Mouse (Mus musculus) bone marrow, adult 2 months (tissue): ENCODE measurements around the gene Fam163a. TPM values are rescaled to one million over a fixed set of nuclear protein-coding genes. Genes with fewer than 3 reads are reported as not detected.
A peak's percentile ranks its signal among the peaks of the same experiment; 100 is the strongest.
"Not testable (repeated sequence)": the region's sequence is repeated elsewhere in the genome, so short reads cannot be mapped to it uniquely, and the experiment has no call there.

Experiments used
- H3K27ac ChIP-seq: fragments of 200-500 bp; 2 replicates; pipeline ENCODE4 v1.5.1; 2012; ENCODE audit warnings: low read depth, mild to moderate bottlenecking, control low read depth, inconsistent platforms, low read length; ENCODE audit not compliant: control insufficient read depth, poor library complexity, insufficient read depth
- H3K4me1 ChIP-seq: fragments of 200-500 bp; 2 replicates; pipeline ENCODE4 v1.6.1; 2011; ENCODE audit warnings: low read length; ENCODE audit not compliant: control insufficient read depth, insufficient read depth
- H3K4me3 ChIP-seq: fragments of 200-500 bp; replicated peaks from 2 replicates; pipeline ENCODE3; 2011; ENCODE audit warnings: mild to moderate bottlenecking, low read depth, low read length, control low read depth; ENCODE audit not compliant: control insufficient read depth
- CTCF ChIP-seq: fragments of 200-500 bp; IDR thresholded peaks from 2 replicates; pipeline ENCODE4 v1.5.1; 2011; ENCODE audit warnings: low read length, control low read depth; ENCODE audit not compliant: control insufficient read depth, insufficient read depth
- POLR2A ChIP-seq: fragments of 200-500 bp; IDR thresholded peaks from 2 replicates; pipeline ENCODE4 v1.6.1; 2011; ENCODE audit warnings: low read depth, mild to moderate bottlenecking, control low read depth, low read length, borderline replicate concordance; ENCODE audit not compliant: control insufficient read depth
- WGBS: fragments of 180-500 bp; shearing (Covaris S2); methylation state at CpG from one replicate; pipeline ENCODE4 v1.1.7; 2018; 5-methylcytosine and 5-hydroxymethylcytosine counted together
- polyA plus RNA-seq: library from polyadenylated mRNA; stranded (reverse); fragments of >200 nt; gene quantifications from 2 replicates; pipeline ENCODE4 v1.2.4, GENCODE M21; 2011; ENCODE audit warnings: low replicate concordance; ENCODE audit not compliant: missing spikeins, insufficient read depth, insufficient read length

Gene Fam163a
- polyA plus RNA-seq, 1 experiment: not detected

DNA sequence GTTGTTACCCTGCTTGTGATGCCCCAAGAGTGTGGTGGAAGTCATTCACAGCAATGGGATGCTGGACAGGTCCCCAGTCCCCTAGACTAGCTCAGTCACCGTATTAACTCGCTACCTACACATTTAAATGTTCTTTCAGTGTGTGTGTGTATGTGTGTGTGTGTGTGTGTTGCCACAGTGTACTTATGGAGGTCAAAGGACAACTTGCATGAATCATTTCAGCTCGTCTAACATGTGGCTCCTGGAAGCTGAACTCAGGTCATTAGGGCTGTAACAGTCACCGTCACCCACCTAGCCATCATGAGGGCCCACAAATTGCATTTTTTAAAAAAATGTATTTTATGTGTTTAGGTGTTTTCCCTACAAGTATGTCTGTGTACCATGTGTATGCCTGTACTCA is 142.6 kb downstream of the Fam163a start:
- WGBS: 90% methylated on average over 4 of the region's 4 CpGs

DNA sequence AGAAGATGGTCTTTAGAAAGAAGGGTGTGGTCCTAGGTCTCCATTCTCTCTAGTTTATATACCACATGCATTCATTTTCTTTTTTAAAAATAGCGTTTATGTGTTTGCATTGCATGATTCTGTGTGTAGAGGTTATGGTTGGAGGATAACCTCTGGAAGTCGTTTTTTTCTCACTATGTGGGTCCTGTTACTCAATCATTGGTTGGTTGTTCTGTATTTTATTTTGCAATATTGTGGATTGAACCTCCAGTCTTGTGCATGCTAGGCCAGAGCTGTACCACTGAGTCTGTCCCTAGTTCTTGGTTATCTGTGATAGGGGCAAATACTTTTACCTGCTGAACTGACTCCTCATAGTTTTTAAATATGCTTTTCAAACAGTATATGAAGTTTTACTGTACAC is 146.6 kb downstream of the Fam163a start:
- H3K27ac ChIP-seq: no peak overlapping the region
- 32% methylated on average over 2 of the region's 2 CpGs for WGBS
- H3K4me3 ChIP-seq: no peak overlapping the region
- H3K4me1 ChIP-seq: no peaks in the 10 kb centered on the region; the same call in 1 of the 2 replicates
- TF ChIP-seq POLR2A: no peak
- no peak for TF ChIP-seq CTCF

More for the DNA sequence above, 142.6 kb downstream of the Fam163a start:
- TF ChIP-seq CTCF: no peak
- no peak for TF ChIP-seq POLR2A
- Histone ChIP-seq H3K27ac (no peak overlapping the region), H3K4me3 (no peak overlapping the region), H3K4me1 (no peaks in the 10 kb centered on the region; the same call in 1 of the 2 replicates)

DNA sequence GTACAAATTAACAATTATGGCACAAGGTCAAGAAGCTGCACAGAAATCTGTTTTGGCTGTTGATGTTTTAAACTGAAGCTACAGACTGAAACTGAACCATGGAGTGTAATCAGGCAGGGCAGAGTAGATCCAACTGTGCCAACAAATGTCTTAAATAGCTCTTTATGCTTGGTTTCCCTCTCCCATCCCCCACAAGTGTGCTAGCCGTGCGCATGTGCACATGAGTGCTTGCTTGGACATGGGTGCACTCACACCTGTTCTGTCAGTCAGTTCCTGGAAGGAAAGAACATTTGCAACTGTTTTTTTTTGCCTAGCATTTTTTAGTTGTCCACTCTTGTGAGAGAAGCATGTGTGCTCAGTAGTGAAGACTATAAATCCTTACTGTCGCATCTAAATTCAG is 158.1 kb downstream of the Fam163a start:
- no peak overlapping the region for H3K27ac ChIP-seq
- no peak for TF ChIP-seq CTCF
- TF ChIP-seq POLR2A: no peak
- 79% methylated on average over 3 of the region's 3 CpGs for WGBS
- no peak overlapping the region for H3K4me3 ChIP-seq
- H3K4me1 ChIP-seq: no peaks in the 10 kb centered on the region; the same call in 1 of the 2 replicates

DNA sequence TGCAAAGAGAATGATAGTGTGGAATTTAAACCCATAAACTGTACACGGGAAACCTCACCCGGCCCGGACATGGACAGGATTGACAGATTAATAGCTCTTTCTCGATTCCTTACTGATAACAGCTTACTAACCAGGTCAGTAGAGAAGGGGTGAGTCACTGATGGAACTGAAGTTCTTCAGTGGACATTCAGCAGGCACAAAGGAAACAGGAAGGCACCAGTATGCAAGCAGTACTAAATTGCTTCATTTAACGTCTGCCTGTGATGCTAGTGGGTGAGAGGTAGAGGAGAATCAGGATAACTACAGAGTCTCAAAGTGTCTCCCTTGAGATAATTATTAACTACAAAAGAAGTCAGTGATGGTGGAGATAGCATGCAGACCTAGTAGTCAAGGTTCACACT is 160.6 kb downstream of the Fam163a start:
- Histone ChIP-seq H3K27ac (no peak overlapping the region), H3K4me3 (no peak overlapping the region), H3K4me1 (no peaks in the 10 kb centered on the region; the same call in 1 of the 2 replicates)
- TF ChIP-seq CTCF (no peak), POLR2A (no peak)
- WGBS: 46% methylated on average over 5 of the region's 5 CpGs

DNA sequence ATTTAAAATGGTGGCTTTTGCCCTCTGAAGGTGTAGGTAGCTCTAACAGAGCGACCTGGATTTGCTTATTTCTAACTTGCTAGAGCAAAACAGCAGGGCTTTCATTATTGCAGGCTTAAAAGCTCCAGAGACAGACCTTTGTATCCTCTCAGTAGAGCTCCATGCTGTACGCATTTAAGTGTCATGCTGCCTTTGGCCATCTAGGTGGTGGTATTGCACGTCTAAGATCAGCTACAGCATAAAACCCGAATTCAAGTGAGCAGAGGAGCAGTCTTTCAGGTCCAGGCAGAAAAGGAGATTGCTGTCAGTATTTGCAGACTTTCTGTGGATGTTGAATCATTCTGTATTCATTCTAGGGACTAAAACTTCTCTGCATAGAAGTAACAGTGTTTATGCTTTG is 161.8 kb downstream of the Fam163a start:
- no peak overlapping the region for H3K27ac ChIP-seq
- H3K4me3 ChIP-seq: no peak overlapping the region
- TF ChIP-seq CTCF: peak; percentile 41
- TF ChIP-seq POLR2A: no peak
- 14% methylated on average over 4 of the region's 4 CpGs for WGBS
- no peaks in the 10 kb centered on the region; the same call in 1 of the 2 replicates for H3K4me1 ChIP-seq

DNA sequence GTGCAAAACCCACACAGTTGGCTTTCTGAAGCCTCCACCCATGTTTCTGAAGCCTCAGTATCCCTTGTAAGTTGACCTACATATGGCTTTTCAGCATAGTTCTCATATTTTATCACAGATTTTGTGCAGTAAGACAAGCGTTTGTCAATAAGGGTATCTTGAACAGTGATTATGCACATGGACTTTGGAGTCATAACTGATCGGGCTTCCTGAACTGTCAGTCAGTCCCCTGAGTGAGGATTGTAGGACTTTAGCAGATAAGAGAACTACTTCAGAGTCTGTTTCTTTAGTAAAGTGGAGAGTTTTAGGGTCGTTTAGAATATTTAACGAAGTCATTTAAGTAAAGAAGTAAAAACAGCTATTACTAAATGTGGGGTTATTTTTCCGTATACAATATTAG is 162.3 kb downstream of the Fam163a start:
- Histone ChIP-seq H3K4me1 (no peaks in the 10 kb centered on the region; the same call in 1 of the 2 replicates), H3K4me3 (no peak overlapping the region), H3K27ac (no peak overlapping the region)
- WGBS: 68% methylated on average over 5 of the region's 5 CpGs
- TF ChIP-seq CTCF (no peak), POLR2A (no peak)

DNA sequence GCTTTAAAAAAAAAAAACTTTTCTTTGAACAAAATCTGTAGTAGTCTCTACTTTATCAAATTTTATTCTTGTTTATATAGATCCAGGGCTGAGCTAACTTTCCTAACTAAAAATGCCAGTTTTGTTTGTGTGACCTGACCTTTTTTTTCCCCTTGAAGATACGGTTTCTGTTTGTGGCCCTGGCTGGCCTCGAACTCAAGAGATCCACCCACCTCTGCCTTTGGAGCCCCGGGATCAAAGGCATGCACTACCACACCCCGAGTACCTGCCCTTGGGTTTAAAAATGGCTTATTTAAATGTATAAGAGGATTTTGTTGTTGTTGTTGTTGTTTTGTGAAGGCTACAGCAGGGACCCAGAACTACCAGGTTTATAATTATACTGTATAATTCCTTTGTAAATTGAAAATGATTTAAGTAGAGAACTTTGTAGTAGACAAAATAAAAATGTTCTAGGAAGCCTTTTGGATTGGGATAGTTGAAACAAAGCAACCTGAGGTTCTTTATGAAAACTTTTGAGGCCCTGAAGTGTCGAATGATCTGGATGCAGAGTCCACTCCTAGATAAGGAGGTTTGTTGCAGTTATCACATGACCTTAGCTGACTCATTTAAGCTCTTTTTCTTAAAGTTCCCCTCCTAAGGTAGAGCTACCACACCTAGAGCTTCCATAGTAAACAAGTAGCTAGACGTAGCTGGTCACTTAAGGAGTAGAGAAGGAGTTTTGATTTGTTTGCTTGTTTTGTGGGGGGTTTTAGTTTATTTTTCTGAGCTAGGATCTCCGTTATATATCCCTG is 163.2 kb downstream of the Fam163a start:
- WGBS: 29% methylated on average over 7 of the region's 7 CpGs
- H3K27ac ChIP-seq: no peak overlapping the region
- no peak for TF ChIP-seq CTCF
- no peak for TF ChIP-seq POLR2A
- H3K4me3 ChIP-seq: peak overlapping the region; percentile 12
- no peaks in the 10 kb centered on the region; the same call in 1 of the 2 replicates for H3K4me1 ChIP-seq

DNA sequence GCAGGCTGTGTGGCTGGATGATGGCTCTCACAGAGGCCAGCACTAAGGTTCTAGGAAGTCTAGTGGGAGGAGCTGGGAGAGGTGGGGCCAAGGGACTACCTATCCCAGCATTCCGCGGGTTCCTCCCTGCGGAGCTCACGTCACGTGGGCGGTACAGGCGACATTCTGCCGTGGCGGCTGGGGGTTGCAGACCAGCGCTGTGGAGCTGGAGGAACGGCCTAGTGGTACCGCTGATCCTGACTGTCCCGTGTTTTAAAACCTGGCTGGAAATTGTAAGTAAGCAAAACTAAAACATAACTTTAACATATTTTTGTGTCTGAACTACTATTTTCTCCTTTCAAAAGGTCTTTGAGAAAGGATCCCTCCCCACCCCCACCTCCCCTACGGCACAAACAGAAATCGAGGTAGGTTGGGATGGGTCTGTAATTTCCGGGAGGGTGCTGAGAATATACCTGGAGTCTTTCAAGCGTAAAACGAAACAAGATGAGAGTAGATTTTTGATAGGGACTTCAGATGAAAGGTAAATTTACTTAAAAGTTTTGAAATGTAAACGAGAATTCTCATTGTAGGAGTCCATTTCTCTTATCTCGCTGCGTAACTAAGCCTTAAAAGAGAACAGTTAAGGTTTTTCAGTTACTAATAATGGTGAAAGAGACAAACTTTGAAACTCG is 164.0 kb downstream of the Fam163a start:
- H3K4me1 ChIP-seq: no peaks in the 10 kb centered on the region; the same call in 1 of the 2 replicates

DNA sequence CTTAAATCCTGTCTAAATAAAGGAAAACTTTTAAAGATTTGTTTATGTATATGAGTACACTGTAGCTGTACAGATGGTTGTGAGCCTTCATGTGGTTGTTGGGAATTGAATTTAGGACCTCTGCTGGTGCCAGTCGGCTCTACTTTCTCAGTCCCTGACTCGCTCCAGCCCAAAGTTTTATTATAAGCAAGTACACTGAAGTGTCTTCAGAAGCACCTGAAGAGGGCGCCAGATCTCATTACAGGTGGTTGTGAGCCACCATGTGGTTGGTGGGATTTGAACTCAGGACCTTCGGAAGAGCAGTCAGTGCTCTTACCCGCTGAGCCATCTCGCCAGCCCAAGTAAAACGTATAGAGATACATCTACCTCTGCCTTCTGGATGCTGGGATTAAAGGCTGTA is 164.8 kb downstream of the Fam163a start:
- not testable (repeated sequence) for H3K4me1 ChIP-seq, H3K4me3 ChIP-seq, H3K27ac ChIP-seq
- 74% methylated on average over 7 of the region's 7 CpGs for WGBS

More for the DNA sequence above, 164.0 kb downstream of the Fam163a start:
- WGBS: 1% methylated on average over 22 of the region's 22 CpGs
- H3K4me3 ChIP-seq: peak overlapping the region; percentile 76
- TF ChIP-seq POLR2A: peak; percentile 97
- TF ChIP-seq CTCF: no peak
- no peak overlapping the region; the same call in 1 of the 2 replicates for H3K27ac ChIP-seq
